Mouse (Mus musculus) hindbrain, postnatal 0 days (tissue): ENCODE data around the gene Dusp2. TPM values are rescaled to one million over a fixed set of nuclear protein-coding genes. Genes with fewer than 3 reads are reported as not detected.

ENCODE experiments used
- ATAC-seq: fragments of 200-750 bp; cut with Nextera tagmentation; 2 replicates; pipeline ENCODE4 v1.8.0; 2017; ENCODE audit warnings: mild to moderate bottlenecking, moderate TSS enrichment, moderate library complexity
- DNase-seq: peaks from one replicate; pipeline ENCODE4 v3.0.0-alpha.2; 2015; ENCODE audit warnings: low spot score
- H3K27ac ChIP-seq: fragments of 300-500 bp; sonication (generic); 2 replicates; pipeline ENCODE4 v1.5.1; 2014; ENCODE audit warnings: mild to moderate bottlenecking
- H3K27me3 ChIP-seq: fragments of 300-500 bp; sonication (generic); 2 replicates; pipeline ENCODE4 v1.6.1; 2014; ENCODE audit warnings: low read length, mixed read lengths; ENCODE audit not compliant: insufficient read depth
- H3K36me3 ChIP-seq: fragments of 300-500 bp; sonication (generic); 2 replicates; pipeline ENCODE4 v1.6.1; 2014; ENCODE audit warnings: low read length, mixed read lengths; ENCODE audit not compliant: insufficient read depth
- H3K4me1 ChIP-seq: fragments of 300-500 bp; sonication (generic); 2 replicates; pipeline ENCODE4 v1.6.1; 2014; ENCODE audit warnings: antibody characterized with exemption, low read length, mixed read lengths; ENCODE audit not compliant: insufficient read depth
- H3K4me2 ChIP-seq: fragments of 300-500 bp; sonication (generic); 2 replicates; pipeline ENCODE4 v1.6.1; 2014; ENCODE audit warnings: low read depth, mild to moderate bottlenecking, low read length, moderate library complexity, mixed read lengths
- H3K4me3 ChIP-seq: fragments of 300-500 bp; sonication (generic); 2 replicates; pipeline ENCODE4 v1.5.1; 2014; ENCODE audit warnings: low read length
- H3K9ac ChIP-seq: fragments of 300-500 bp; sonication (generic); replicated peaks from 2 replicates; pipeline ENCODE4 v1.6.1; 2014; ENCODE audit warnings: mild to moderate bottlenecking, low read length, moderate library complexity, mixed read lengths
- H3K9me3 ChIP-seq: fragments of 300-500 bp; sonication (generic); 2 replicates; pipeline ENCODE4 v1.6.1; 2016; ENCODE audit warnings: low read length, mixed read lengths
- CTCF ChIP-seq: IDR thresholded peaks from 2 replicates; pipeline ENCODE4 v1.5.1; 2016; ENCODE audit warnings: antibody characterized with exemption, control low read depth, low read depth
- WGBS: fragments of 180-500 bp; shearing (Covaris S2); extraction: QIAGEN DNeasy Blood & Tissue Kit; methylation state at CpG from one replicate; pipeline ENCODE4 v1.1.7; 2014; 5-methylcytosine and 5-hydroxymethylcytosine counted together
- polyA plus RNA-seq: library from polyadenylated mRNA; unstranded; fragments of >200 nt; fragmentation: Nextera tagmentation; extraction: Ambion mirVana; gene quantifications from 2 replicates; pipeline ENCODE4 v1.2.1, GENCODE M21; 2015
- total RNA-seq: library from RNA; depleted of rRNA; stranded (reverse); fragments of >200 nt; gene quantifications from 2 replicates; pipeline ENCODE4 v1.2.3, GENCODE M21; 2014

Dusp2 gene
- total and polyA plus RNA-seq, 2 experiments from 2014 or later, result 8.7 to 19.9 TPM

- WGBS, result 82% methylated on average over 1 of the region's 1 CpGs
- Histone ChIP-seq H3K4me1 (peaks cover 6% of the 10 kb centered on the region; the same call in 1 of the 2 replicates), H3K9ac (no peak overlapping the region), H3K36me3 (no peaks in the 10 kb centered on the region), H3K27me3 (0 out of 2 replicates have a peak, but pooled peaks cover 2% of the 10 kb centered on the region), H3K4me3 (no peak overlapping the region), H3K4me2 (no peak overlapping the region), H3K9me3 (no peaks in the 10 kb centered on the region), H3K27ac (no peak overlapping the region)
- ATAC-seq, result no peak
- TF ChIP-seq CTCF, result no peak
- DNase-seq, result no peak
Measured at GRCm38 (mm10) chr2:127371484-127371861, 35.5 kb downstream of the Dusp2 start.

- Histone ChIP-seq H3K9ac (no peak overlapping the region), H3K27ac (no peak overlapping the region), H3K27me3 (no peaks in the 10 kb centered on the region), H3K9me3 (no peaks in the 10 kb centered on the region), H3K36me3 (no peaks in the 10 kb centered on the region), H3K4me1 (peaks cover 6% of the 10 kb centered on the region; the same call in 1 of the 2 replicates), H3K4me3 (no peak overlapping the region), H3K4me2 (no peak overlapping the region)
- WGBS, result 96% methylated on average over 2 of the region's 2 CpGs
- no peak for ATAC-seq
- DNase-seq, result no peak
- no peak for TF ChIP-seq CTCF
Measured at GRCm38 (mm10) chr2:127372082-127372481, 36.1 kb downstream of the Dusp2 start.

- H3K27ac ChIP-seq, result no peak overlapping the region
- no peaks in the 10 kb centered on the region for H3K36me3 ChIP-seq
- no peaks in the 10 kb centered on the region for H3K9me3 ChIP-seq
- ATAC-seq (no peak), DNase-seq (no peak)
- no peak overlapping the region for H3K4me3 ChIP-seq
- H3K9ac ChIP-seq, result no peak overlapping the region
- no peak for TF ChIP-seq CTCF
- 84% methylated on average over 3 of the region's 3 CpGs for WGBS
- H3K4me2 ChIP-seq, result no peak overlapping the region
- peaks cover 6% of the 10 kb centered on the region for H3K4me1 ChIP-seq
- no peaks in the 10 kb centered on the region for H3K27me3 ChIP-seq
Measured at GRCm38 (mm10) chr2:127374131-127374530, 38.2 kb downstream of the Dusp2 start.

GRCm38 (mm10) chr2:127375087-127375486, 39.1 kb downstream of the Dusp2 start:
- Histone ChIP-seq H3K9me3 (no peaks in the 10 kb centered on the region), H3K27ac (no peak overlapping the region), H3K9ac (no peak overlapping the region), H3K27me3 (no peaks in the 10 kb centered on the region), H3K36me3 (no peaks in the 10 kb centered on the region), H3K4me3 (no peak overlapping the region), H3K4me2 (no peak overlapping the region), H3K4me1 (peaks cover 6% of the 10 kb centered on the region)
- DNase-seq (no peak), ATAC-seq (no peak)
- WGBS, result 65% methylated on average over 3 of the region's 3 CpGs
- no peak for TF ChIP-seq CTCF

GRCm38 (mm10) chr2:127375759-127376341, 39.9 kb downstream of the Dusp2 start:
- no peak overlapping the region for H3K27ac ChIP-seq
- H3K4me2 ChIP-seq, result no peak overlapping the region
- no peaks in the 10 kb centered on the region for H3K36me3 ChIP-seq
- peak; percentile 20 for DNase-seq
- H3K27me3 ChIP-seq, result no peaks in the 10 kb centered on the region
- H3K4me1 ChIP-seq, result peaks cover 6% of the 10 kb centered on the region
- peak; percentile 50; the same call in 1 of the 2 replicates for ATAC-seq
- no peak overlapping the region for H3K9ac ChIP-seq
- WGBS, result 37% methylated on average over 7 of the region's 7 CpGs
- H3K9me3 ChIP-seq, result no peaks in the 10 kb centered on the region
- no peak overlapping the region for H3K4me3 ChIP-seq
- peak; percentile 61 for TF ChIP-seq CTCF

- no peaks in the 10 kb centered on the region for H3K9me3 ChIP-seq
- H3K4me1 ChIP-seq, result peaks cover 6% of the 10 kb centered on the region
- H3K4me2 ChIP-seq, result no peak overlapping the region
- WGBS, result 86% methylated on average over 6 of the region's 6 CpGs
- TF ChIP-seq CTCF, result no peak
- no peaks in the 10 kb centered on the region for H3K36me3 ChIP-seq
- H3K27ac ChIP-seq, result no peak overlapping the region
- ATAC-seq (no peak), DNase-seq (no peak)
- H3K27me3 ChIP-seq, result no peaks in the 10 kb centered on the region
- H3K4me3 ChIP-seq, result no peak overlapping the region
- H3K9ac ChIP-seq, result no peak overlapping the region
Measured at GRCm38 (mm10) chr2:127376423-127377051, 40.6 kb downstream of the Dusp2 start.
